Mouse (Mus musculus) thymus, adult 2 months (tissue): ENCODE results near the gene Rcsd1.

Experiments
- CTCF ChIP-seq: fragments of 200-500 bp; IDR thresholded peaks from 2 replicates; pipeline ENCODE4 v1.5.1; 2012; ENCODE audit warnings: mild to moderate bottlenecking, control low read depth, low read length, moderate library complexity, borderline replicate concordance; ENCODE audit not compliant: control insufficient read depth, poor library complexity, insufficient read depth; ENCODE audit errors: extremely low read depth
- POLR2A ChIP-seq: fragments of 200-500 bp; IDR thresholded peaks from 2 replicates; pipeline ENCODE4 v1.6.1; 2012; ENCODE audit warnings: mild to moderate bottlenecking, low read length, control low read depth, moderate library complexity; ENCODE audit not compliant: control insufficient read depth, poor library complexity, insufficient read depth; ENCODE audit errors: extremely low read depth

- TF ChIP-seq CTCF (no peak), POLR2A (no peak)
Measured at GRCm38 (mm10) chr1:165625058-165625457, 84.5 kb downstream of the Rcsd1 start.
